Mouse (Mus musculus): ENCODE data around the gene Tmem63a. TPM values are rescaled to one million over a fixed set of nuclear protein-coding genes. Genes with fewer than 3 reads are reported as not detected.

Tmem63a gene
- polyA plus RNA-seq, 1 experiment from 2014 or later = 9.3 TPM

- peaks cover 87% of the 10 kb centered on the region for H3K36me3 ChIP-seq (ENCODE audit: control insufficient read depth, insufficient read depth, low read length)
- no peak for ATAC-seq (ENCODE audit: insufficient number of reproducible peaks, insufficient read depth, low FRiP score, low read depth)
- no peak overlapping the region for H3K4me2 ChIP-seq (ENCODE audit: low read length)
- no peak overlapping the region for H3K4me3 ChIP-seq (ENCODE audit: control insufficient read depth in 1 of 2, insufficient read depth in 1 of 2, low read depth in 1 of 2, low read length in 2 of 2)
- H3K4me1 ChIP-seq (ENCODE audit: control insufficient read depth in 2 of 2, insufficient read depth in 2 of 2, low read length in 2 of 2) = peaks cover 3 to 8% of the 10 kb centered on the region in 2 experiments; a peak in 1 of 4 replicates
- H3K27ac ChIP-seq (replicated peaks in 1 of 2; ENCODE audit: control insufficient read depth in 1 of 2, insufficient read depth in 1 of 2, low read depth in 2 of 2, low read length in 2 of 2) = no peak overlapping the region
- H3K9ac ChIP-seq (ENCODE audit: low read length) = no peak overlapping the region
- no peaks in the 10 kb centered on the region for H3K9me3 ChIP-seq (ENCODE audit: control insufficient read depth, low read length)
- H3K27me3 ChIP-seq (ENCODE audit: control insufficient read depth, insufficient read depth, low read length) = no peaks in the 10 kb centered on the region
- WGBS = 46% methylated on average over 3 of the region's 3 CpGs
These were observed 24.4 kb downstream of the Tmem63a start for GRCm38 (mm10) chr1:180966542-180966941.

- ATAC-seq (ENCODE audit: insufficient number of reproducible peaks, insufficient read depth, low FRiP score, low read depth) = no peak
- Histone ChIP-seq H3K36me3 (ENCODE audit: control insufficient read depth, insufficient read depth, low read length) (peaks cover 87% of the 10 kb centered on the region), H3K4me3 (ENCODE audit: control insufficient read depth in 1 of 2, insufficient read depth in 1 of 2, low read depth in 1 of 2, low read length in 2 of 2) (no peak overlapping the region), H3K27ac (replicated peaks in 1 of 2; ENCODE audit: control insufficient read depth in 1 of 2, insufficient read depth in 1 of 2, low read depth in 2 of 2, low read length in 2 of 2) (no peak overlapping the region), H3K4me2 (ENCODE audit: low read length) (no peak overlapping the region), H3K27me3 (ENCODE audit: control insufficient read depth, insufficient read depth, low read length) (no peaks in the 10 kb centered on the region), H3K9ac (ENCODE audit: low read length) (no peak overlapping the region), H3K9me3 (ENCODE audit: control insufficient read depth, low read length) (no peaks in the 10 kb centered on the region), H3K4me1 (ENCODE audit: control insufficient read depth in 2 of 2, insufficient read depth in 2 of 2, low read length in 2 of 2) (peaks cover 3 to 8% of the 10 kb centered on the region in 2 experiments; a peak in 1 of 4 replicates)
- WGBS = 84% methylated on average over 7 of the region's 7 CpGs
These were observed 25.1 kb downstream of the Tmem63a start for GRCm38 (mm10) chr1:180967261-180967660.

- Histone ChIP-seq H3K4me2 (ENCODE audit: low read length) (no peak overlapping the region), H3K9me3 (ENCODE audit: control insufficient read depth, low read length) (no peaks in the 10 kb centered on the region), H3K27me3 (ENCODE audit: control insufficient read depth, insufficient read depth, low read length) (no peaks in the 10 kb centered on the region), H3K9ac (ENCODE audit: low read length) (no peak overlapping the region), H3K4me1 (ENCODE audit: control insufficient read depth in 2 of 2, insufficient read depth in 2 of 2, low read length in 2 of 2) (peaks cover 3 to 8% of the 10 kb centered on the region in 2 experiments; a peak in 1 of 4 replicates), H3K27ac (replicated peaks in 1 of 2; ENCODE audit: control insufficient read depth in 1 of 2, insufficient read depth in 1 of 2, low read depth in 2 of 2, low read length in 2 of 2) (no peak overlapping the region), H3K36me3 (ENCODE audit: control insufficient read depth, insufficient read depth, low read length) (peaks cover 49% of the 10 kb centered on the region), H3K4me3 (ENCODE audit: control insufficient read depth in 1 of 2, insufficient read depth in 1 of 2, low read depth in 1 of 2, low read length in 2 of 2) (no peak overlapping the region)
- ATAC-seq (ENCODE audit: insufficient number of reproducible peaks, insufficient read depth, low FRiP score, low read depth) = no peak
- 85% methylated on average over 11 of the region's 11 CpGs for WGBS
These were observed 30.8 kb downstream of the Tmem63a start for GRCm38 (mm10) chr1:180972941-180973340.

- no peak overlapping the region for H3K4me3 ChIP-seq (ENCODE audit: control insufficient read depth in 1 of 2, insufficient read depth in 1 of 2, low read depth in 1 of 2, low read length in 2 of 2)
- WGBS = 62% methylated on average over 14 of the region's 14 CpGs
- no peaks in the 10 kb centered on the region for H3K27me3 ChIP-seq (ENCODE audit: control insufficient read depth, insufficient read depth, low read length)
- no peak overlapping the region for H3K4me2 ChIP-seq (ENCODE audit: low read length)
- ATAC-seq (ENCODE audit: insufficient number of reproducible peaks, insufficient read depth, low FRiP score, low read depth) = no peak
- no peak overlapping the region for H3K9ac ChIP-seq (ENCODE audit: low read length)
- H3K36me3 ChIP-seq (ENCODE audit: control insufficient read depth, insufficient read depth, low read length) = peaks cover 39% of the 10 kb centered on the region
- peaks cover under 1 to 3% of the 10 kb centered on the region in 2 experiments; a peak in 1 of 4 replicates for H3K4me1 ChIP-seq (ENCODE audit: control insufficient read depth in 2 of 2, insufficient read depth in 2 of 2, low read length in 2 of 2)
- no peak overlapping the region for H3K27ac ChIP-seq (replicated peaks in 1 of 2; ENCODE audit: control insufficient read depth in 1 of 2, insufficient read depth in 1 of 2, low read depth in 2 of 2, low read length in 2 of 2)
- H3K9me3 ChIP-seq (ENCODE audit: control insufficient read depth, low read length) = no peaks in the 10 kb centered on the region
These were observed 32.1 kb downstream of the Tmem63a start for GRCm38 (mm10) chr1:180974126-180974746.

- Histone ChIP-seq H3K27me3 (ENCODE audit: control insufficient read depth, insufficient read depth, low read length) (no peaks in the 10 kb centered on the region), H3K36me3 (ENCODE audit: control insufficient read depth, insufficient read depth, low read length) (peaks cover 26% of the 10 kb centered on the region), H3K27ac (replicated peaks in 1 of 2; ENCODE audit: control insufficient read depth in 1 of 2, insufficient read depth in 1 of 2, low read depth in 2 of 2, low read length in 2 of 2) (no peak overlapping the region), H3K4me2 (ENCODE audit: low read length) (no peak overlapping the region), H3K9ac (ENCODE audit: low read length) (no peak overlapping the region), H3K4me1 (ENCODE audit: control insufficient read depth in 2 of 2, insufficient read depth in 2 of 2, low read length in 2 of 2) (no peaks in the 10 kb centered on the region), H3K4me3 (ENCODE audit: control insufficient read depth in 1 of 2, insufficient read depth in 1 of 2, low read depth in 1 of 2, low read length in 2 of 2) (no peak overlapping the region), H3K9me3 (ENCODE audit: control insufficient read depth, low read length) (no peaks in the 10 kb centered on the region)
- WGBS = 64% methylated on average over 4 of the region's 4 CpGs
- ATAC-seq (ENCODE audit: insufficient number of reproducible peaks, insufficient read depth, low FRiP score, low read depth) = no peak
These were observed 34.1 kb downstream of the Tmem63a start for GRCm38 (mm10) chr1:180976110-180976679.

GRCm38 (mm10) chr1:180979484-180980251 is 37.5 kb downstream of the Tmem63a start:
- Histone ChIP-seq H3K27me3 (ENCODE audit: control insufficient read depth, insufficient read depth, low read length) (no peaks in the 10 kb centered on the region), H3K9me3 (ENCODE audit: control insufficient read depth, low read length) (no peaks in the 10 kb centered on the region), H3K9ac (ENCODE audit: low read length) (no peak overlapping the region), H3K27ac (replicated peaks in 1 of 2; ENCODE audit: control insufficient read depth in 1 of 2, insufficient read depth in 1 of 2, low read depth in 2 of 2, low read length in 2 of 2) (no peak overlapping the region), H3K36me3 (ENCODE audit: control insufficient read depth, insufficient read depth, low read length) (no peaks in the 10 kb centered on the region), H3K4me3 (ENCODE audit: control insufficient read depth in 1 of 2, insufficient read depth in 1 of 2, low read depth in 1 of 2, low read length in 2 of 2) (no peak overlapping the region), H3K4me1 (ENCODE audit: control insufficient read depth in 2 of 2, insufficient read depth in 2 of 2, low read length in 2 of 2) (no peaks in the 10 kb centered on the region), H3K4me2 (ENCODE audit: low read length) (no peak overlapping the region)
- WGBS = 77% methylated on average over 24 of the region's 24 CpGs
- ATAC-seq (ENCODE audit: insufficient number of reproducible peaks, insufficient read depth, low FRiP score, low read depth) = no peak

GRCm38 (mm10) chr1:180980464-180980863 is 38.3 kb downstream of the Tmem63a start:
- 69% methylated on average over 2 of the region's 2 CpGs for WGBS
- no peak overlapping the region for H3K4me3 ChIP-seq (ENCODE audit: control insufficient read depth in 1 of 2, insufficient read depth in 1 of 2, low read depth in 1 of 2, low read length in 2 of 2)
- H3K27ac ChIP-seq (replicated peaks in 1 of 2; ENCODE audit: control insufficient read depth in 1 of 2, insufficient read depth in 1 of 2, low read depth in 2 of 2, low read length in 2 of 2) = no peak overlapping the region
- no peak for ATAC-seq (ENCODE audit: insufficient number of reproducible peaks, insufficient read depth, low FRiP score, low read depth)
- no peak overlapping the region for H3K9ac ChIP-seq (ENCODE audit: low read length)
- H3K9me3 ChIP-seq (ENCODE audit: control insufficient read depth, low read length) = no peaks in the 10 kb centered on the region
- no peaks in the 10 kb centered on the region for H3K36me3 ChIP-seq (ENCODE audit: control insufficient read depth, insufficient read depth, low read length)
- H3K4me2 ChIP-seq (ENCODE audit: low read length) = no peak overlapping the region
- H3K4me1 ChIP-seq (ENCODE audit: control insufficient read depth in 2 of 2, insufficient read depth in 2 of 2, low read length in 2 of 2) = no peaks in the 10 kb centered on the region
- no peaks in the 10 kb centered on the region for H3K27me3 ChIP-seq (ENCODE audit: control insufficient read depth, insufficient read depth, low read length)
